Mouse (Mus musculus): ENCODE data around the gene Slc37a2.

Gene Slc37a2

GRCm38 (mm10) chr9:37214327-37215060 is 41.0 kb downstream of the Slc37a2 start:
- DNase-seq, result no peak

GRCm38 (mm10) chr9:37213060-37213738 is 42.3 kb downstream of the Slc37a2 start:
- no peak for DNase-seq

- peak; percentile 92 to 95 for DNase-seq
These were observed 47.6 kb downstream of the Slc37a2 start, which contains the start of gene Tmem218 for GRCm38 (mm10) chr9:37207929-37208411. Gene Tmem218, plus strand, starts transcription at chr9:37208223.

GRCm38 (mm10) chr9:37203884-37204283 is 51.7 kb downstream of the Slc37a2 start:
- DNase-seq, result no peak

- DNase-seq, result no peak
These were observed 55.1 kb downstream of the Slc37a2 start for GRCm38 (mm10) chr9:37200414-37200813.

- no peak for DNase-seq
These were observed 58.5 kb downstream of the Slc37a2 start for GRCm38 (mm10) chr9:37197067-37197466.

GRCm38 (mm10) chr9:37188024-37188423 is 67.5 kb downstream of the Slc37a2 start:
- no peak for DNase-seq

GRCm38 (mm10) chr9:37187407-37187806 is 68.1 kb downstream of the Slc37a2 start:
- no peak for DNase-seq

- DNase-seq, result no peak
These were observed 72.4 kb downstream of the Slc37a2 start for GRCm38 (mm10) chr9:37183176-37183575.

GRCm38 (mm10) chr9:37181596-37181995 is 73.9 kb downstream of the Slc37a2 start:
- DNase-seq, result no peak

- no peak for DNase-seq
These were observed 75.9 kb downstream of the Slc37a2 start for GRCm38 (mm10) chr9:37179596-37179995.

- no peak for DNase-seq
These were observed 76.6 kb downstream of the Slc37a2 start for GRCm38 (mm10) chr9:37178911-37179310.
